Mouse (Mus musculus): ENCODE data around the gene Kcnk18. TPM values are rescaled to one million over a fixed set of nuclear protein-coding genes. Genes with fewer than 3 reads are reported as not detected.

Gene Kcnk18
- polyA plus RNA-seq (2017; shearing (Covaris generic)), result not detected

DNA sequence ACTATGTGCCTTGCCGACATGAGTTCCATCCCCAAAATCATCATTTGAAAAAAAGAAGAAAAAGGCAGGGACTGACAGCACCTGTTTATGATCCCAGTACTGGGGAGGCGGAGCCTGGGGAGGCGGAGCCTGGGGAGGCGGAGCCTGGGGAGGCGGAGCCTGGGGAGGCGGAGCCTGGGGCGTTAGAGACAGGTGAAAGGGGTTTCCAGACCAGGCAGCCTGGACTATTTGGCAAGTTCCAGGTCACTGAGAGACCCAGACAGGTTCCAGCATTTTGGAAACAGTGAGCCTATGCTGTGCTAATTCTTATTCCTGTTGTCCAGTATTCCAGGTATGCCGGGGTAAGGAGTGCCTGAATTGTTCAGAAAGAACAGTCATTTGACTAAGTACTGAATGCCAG is at the start of gene Kcnk18:
Gene Kcnk18 (plus strand): TSS at position 224 of the 400 bp plus-strand sequence.

GRCm38 (mm10) chr19:59169936-59170765 is 48.9 kb upstream of the Kcnk18 start, which contains the start of gene Vax1:
Gene Vax1 (minus strand): TSS chr19:59170056.

DNA sequence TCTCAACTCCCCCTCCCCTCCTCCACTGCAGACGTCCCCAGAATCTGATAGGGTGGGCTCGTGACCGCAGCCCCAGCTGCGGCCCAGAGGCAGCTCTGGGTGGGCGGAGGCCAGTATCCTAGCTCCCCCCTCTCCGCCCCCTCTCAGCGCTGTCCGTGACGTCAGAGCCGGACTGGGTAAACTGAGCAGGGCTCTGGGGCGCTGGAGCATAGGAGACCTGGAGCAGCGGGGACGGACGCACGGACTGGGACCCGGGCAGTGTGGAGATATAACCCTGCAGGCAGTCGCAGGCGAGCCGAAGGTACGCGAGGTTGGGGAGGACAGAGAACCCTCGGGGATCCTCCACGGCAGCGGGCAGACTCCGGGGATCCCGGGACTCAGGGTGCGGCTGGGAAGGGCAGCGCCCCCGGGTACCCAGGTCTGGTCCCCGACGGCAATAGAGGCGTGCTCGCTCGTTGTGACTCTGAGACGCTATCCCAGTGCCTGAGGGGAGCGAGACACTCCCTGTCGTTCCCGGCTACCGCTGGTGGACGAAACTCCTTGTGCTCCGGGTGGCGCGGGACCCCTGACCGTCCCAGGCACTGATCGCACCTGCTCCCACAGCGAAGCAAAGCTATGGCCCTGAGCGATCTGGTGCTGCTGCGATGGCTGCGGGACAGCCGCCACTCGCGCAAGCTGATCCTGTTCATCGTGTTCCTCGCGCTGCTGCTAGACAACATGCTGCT is 41.9 kb downstream of the Kcnk18 start, which contains the start of gene Slc18a2:
Gene Slc18a2 (plus strand): TSS at position 179 of the 725 bp plus-strand sequence.

Other genes starting within 250 kb of the Kcnk18 start
- gene Shtn1, start 143.1 kb upstream of the Kcnk18 start, polyA plus RNA-seq (2017; shearing (Covaris generic)), result 1 to 10 TPM; 1.1 to 1.2 TPM
- gene Vax1, start 49.2 kb upstream of the Kcnk18 start, polyA plus RNA-seq (2017; shearing (Covaris generic)), result not detected
- 1 to 10 TPM; 3.3 to 5.3 TPM for gene Slc18a2, start 41.7 kb downstream of the Kcnk18 start, polyA plus RNA-seq (2017; shearing (Covaris generic))
- 100 to 1,000 TPM in 1 of 2 experiments, 10 to 100 TPM in 1; 55.6 to 117 TPM for gene Rps12-ps3, start 103.1 kb downstream of the Kcnk18 start, polyA plus RNA-seq (2017; shearing (Covaris generic))
- 10 to 100 TPM; 20.5 to 23.5 TPM for gene Pdzd8, start 126.6 kb downstream of the Kcnk18 start, polyA plus RNA-seq (2017; shearing (Covaris generic))
- gene Emx2, start 239.2 kb downstream of the Kcnk18 start, polyA plus RNA-seq (2017; shearing (Covaris generic)), result not detected